Mouse (Mus musculus): ENCODE data around the gene Nagpa.

GRCm38 (mm10) chr16:5252260-5252659 is 48.4 kb upstream of the Nagpa start:
- TF ChIP-seq CTCF (IDR thresholded peaks at IDR 0.05; ENCODE audit: low read depth) (no peak), EP300 (IDR thresholded peaks at IDR 0.05; ENCODE audit: low read depth) (no peak)

Data from heart, postnatal 0 days (tissue).